Comparison of ENCODE assay signal across 8 mouse cellular contexts in the genomic region with DNA sequence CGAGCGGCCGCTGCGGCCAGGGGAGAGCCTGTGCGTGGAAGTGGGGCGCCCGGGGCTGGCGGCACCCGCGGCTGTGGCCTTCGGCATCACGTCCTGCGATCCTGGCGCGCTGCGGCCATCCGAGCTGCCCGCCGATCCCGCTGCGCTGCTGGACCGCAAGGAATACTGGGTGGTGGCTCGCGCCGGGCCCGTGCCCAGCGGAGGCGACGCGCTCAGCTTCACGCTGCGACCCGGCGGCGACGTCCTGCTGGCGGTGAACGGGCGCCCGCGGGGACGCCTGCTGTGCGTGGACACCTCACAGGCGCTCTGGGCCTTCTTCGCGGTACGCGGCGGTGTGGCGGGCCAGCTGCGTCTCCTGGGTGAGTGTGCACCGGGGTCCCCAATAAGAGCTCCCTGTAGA. TPM values are rescaled to one million over a fixed set of nuclear protein-coding genes. Genes with fewer than 3 reads are reported as not detected.
DNase-seq lines count a peak whose midpoint lies in the region; ATAC-seq and TF ChIP-seq lines count a peak whose summit lies in the region.

No protein-coding gene starts in this region.

- no peak overlapping the region for H3K27ac ChIP-seq in left cerebral cortex, adult 2 months
- H3K27ac ChIP-seq in forebrain, embryonic 14.5 days (ENCODE audit: low read depth, low read length): no peak overlapping the region
- H3K27ac ChIP-seq in limb, embryonic 12.5 days: no peak overlapping the region
- H3K27ac ChIP-seq in neural tube, embryonic 15.5 days (replicated peaks): no peak overlapping the region
- H3K27ac ChIP-seq in cerebellum, adult 2 months (ENCODE audit: insufficient read depth, low read length): no peak overlapping the region

- intact Hi-C loops in left cerebral cortex, adult 2 months (cut with DNase I): no loop called here

- 10% methylated on average over 48 of the region's 52 CpGs for WGBS in forebrain, embryonic 14.5 days
- WGBS in limb, embryonic 12.5 days: 7% methylated on average over 52 of the region's 52 CpGs
- 11% methylated on average over 52 of the region's 52 CpGs for WGBS in neural tube, embryonic 15.5 days
- 30% methylated on average over 52 of the region's 52 CpGs for WGBS in cerebellum, adult 2 months

- no peak for TF ChIP-seq CTCF in left cerebral cortex, adult 2 months (IDR thresholded peaks at IDR 0.05)
- TF ChIP-seq CTCF in cerebellum, adult 2 months (IDR thresholded peaks at IDR 0.05; ENCODE audit: borderline replicate concordance, insufficient read depth, low read depth, low read length): no peak

- peak overlapping the region; percentile 17 for H3K4me3 ChIP-seq in left cerebral cortex, adult 2 months
- H3K4me3 ChIP-seq in forebrain, embryonic 14.5 days (ENCODE audit: low read depth, low read length): peak overlapping the region; percentile 28
- H3K4me3 ChIP-seq in limb, embryonic 12.5 days (replicated peaks): peak overlapping the region; percentile 45
- peak overlapping the region; percentile 35 for H3K4me3 ChIP-seq in neural tube, embryonic 15.5 days (replicated peaks)
- no peak overlapping the region for H3K4me3 ChIP-seq in cerebellum, adult 2 months (replicated peaks; ENCODE audit: insufficient read depth, low read depth, low read length)

- H3K4me1 ChIP-seq in forebrain, embryonic 14.5 days (ENCODE audit: control insufficient read depth, insufficient read depth, low read length): no peaks in the 10 kb centered on the region
- H3K4me1 ChIP-seq in limb, embryonic 12.5 days (replicated peaks): peaks cover 6% of the 10 kb centered on the region
- H3K4me1 ChIP-seq in neural tube, embryonic 15.5 days: peaks cover 5% of the 10 kb centered on the region
- H3K4me1 ChIP-seq in cerebellum, adult 2 months (ENCODE audit: control insufficient read depth, insufficient read depth, low read length): no peaks in the 10 kb centered on the region

- H3K4me2 ChIP-seq in forebrain, embryonic 14.5 days (ENCODE audit: low read length): peak overlapping the region; percentile 51
- peak overlapping the region; percentile 66 for H3K4me2 ChIP-seq in limb, embryonic 12.5 days
- H3K4me2 ChIP-seq in neural tube, embryonic 15.5 days: peak overlapping the region; percentile 62

- ATAC-seq in forebrain, embryonic 14.5 days: no peak
- ATAC-seq in limb, embryonic 12.5 days (ENCODE audit: insufficient number of reproducible peaks, insufficient read depth, low FRiP score, low TSS enrichment, low read depth): no peak
- no peak for ATAC-seq in neural tube, embryonic 15.5 days (ENCODE audit: low FRiP score)

- H3K36me3 ChIP-seq in forebrain, embryonic 14.5 days (ENCODE audit: control insufficient read depth, insufficient read depth, low read length): peaks cover 12% of the 10 kb centered on the region; the same call in 1 of the 2 replicates
- no peaks in the 10 kb centered on the region for H3K36me3 ChIP-seq in limb, embryonic 12.5 days
- peaks cover 5% of the 10 kb centered on the region; the same call in 1 of the 2 replicates for H3K36me3 ChIP-seq in neural tube, embryonic 15.5 days

- DNase-seq in left cerebral cortex, adult 2 months (ENCODE audit: extremely low spot score in 1 of 2, low spot score in 2 of 2): no peak
- DNase-seq in left cerebral cortex, adult 11 months (ENCODE audit: low spot score): no peak
- no peak for DNase-seq in forebrain, embryonic 14.5 days (ENCODE audit: low spot score)
- DNase-seq in adipocyte (ENCODE audit: low spot score): no peak
- DNase-seq in cerebellum, adult 2 months: no peak
- DNase-seq in layer of hippocampus, adult 8-10 months (ENCODE audit: low spot score in 2 of 2): no peak

- peak overlapping the region; percentile 49 for H3K9ac ChIP-seq in forebrain, embryonic 14.5 days (ENCODE audit: low read length)
- H3K9ac ChIP-seq in limb, embryonic 12.5 days (replicated peaks): peak overlapping the region; percentile 52; the same call in 1 of the 2 replicates
- H3K9ac ChIP-seq in neural tube, embryonic 15.5 days (replicated peaks): peak overlapping the region; percentile 17; the same call in 1 of the 2 replicates

- TF ChIP-seq POLR2A in cerebellum, adult 2 months (IDR thresholded peaks at IDR 0.05; ENCODE audit: borderline replicate concordance, insufficient read depth, low read length): no peak

- peaks cover 24% of the 10 kb centered on the region for H3K27me3 ChIP-seq in forebrain, embryonic 14.5 days (replicated peaks; ENCODE audit: control insufficient read depth, insufficient read depth, low read length)
- H3K27me3 ChIP-seq in limb, embryonic 12.5 days: peaks cover 68% of the 10 kb centered on the region
- peaks cover 42% of the 10 kb centered on the region for H3K27me3 ChIP-seq in neural tube, embryonic 15.5 days (replicated peaks)
- peaks cover 5% of the 10 kb centered on the region; the same call in 1 of the 2 replicates for H3K27me3 ChIP-seq in cerebellum, adult 2 months (ENCODE audit: control insufficient read depth, insufficient read depth, low read length)

- H3K9me3 ChIP-seq in forebrain, embryonic 14.5 days (replicated peaks; ENCODE audit: control insufficient read depth, low read length): no peaks in the 10 kb centered on the region
- no peaks in the 10 kb centered on the region for H3K9me3 ChIP-seq in limb, embryonic 12.5 days
- H3K9me3 ChIP-seq in neural tube, embryonic 15.5 days (replicated peaks): no peaks in the 10 kb centered on the region

RNA-seq across cellular contexts. Expression of a gene that starts 24.4 kb away (rescaled TPM):
- 10 to 100 TPM; 69.9 to 79.7 TPM for total RNA-seq in left cerebral cortex, adult 2 months (2021)
- 2.0 and 3.2 TPM in 2 replicates for polyA plus RNA-seq in forebrain, embryonic 14.5 days (2014; fragmentation: Nextera tagmentation; extraction: Ambion mirVana)
- polyA plus RNA-seq in limb, embryonic 12.5 days (2016; fragmentation: Nextera tagmentation; extraction: Ambion mirVana): 0.40 and 0.59 TPM in 2 replicates
- polyA plus RNA-seq in neural tube, embryonic 15.5 days (2015; fragmentation: Nextera tagmentation; extraction: Ambion mirVana): 1.3 and 1.8 TPM in 2 replicates
- 0.84 and 1.1 TPM in 2 replicates for polyA plus RNA-seq in cerebellum, adult 2 months (2012; rRNA removed)
- total RNA-seq in layer of hippocampus, adult 8-10 months (2022): 10 to 100 TPM; 61.3 to 87.0 (median 69.3) TPM
